Mouse (Mus musculus): ENCODE results near the gene Vps72. TPM values are rescaled to one million over a fixed set of nuclear protein-coding genes. Genes with fewer than 3 reads are reported as not detected.

Vps72 gene
- total and polyA plus RNA-seq, 2 experiments from 2014 or later, result 92.8 to 164 TPM

GRCm38 (mm10) chr3:95140289-95140595, 29.4 kb downstream of the Vps72 start:
- 65% methylated on average over 18 of the region's 18 CpGs for WGBS
- H3K36me3 ChIP-seq (ENCODE audit: insufficient read depth), result peaks cover 24% of the 10 kb centered on the region
- no peak for ATAC-seq
- TF ChIP-seq CTCF (IDR thresholded peaks at IDR 0.05; ENCODE audit: low read depth), result no peak
- H3K9me3 ChIP-seq (ENCODE audit: low read length), result no peaks in the 10 kb centered on the region
- no peaks in the 10 kb centered on the region for H3K27me3 ChIP-seq (ENCODE audit: insufficient read depth, low read length)
- DNase-seq, result no peak
- H3K4me1 ChIP-seq (ENCODE audit: insufficient read depth), result peaks cover 2% of the 10 kb centered on the region
- H3K27ac ChIP-seq (ENCODE audit: low read depth, low read length), result no peak overlapping the region
- no peak overlapping the region for H3K4me2 ChIP-seq (ENCODE audit: low read depth)
- no peak overlapping the region for H3K9ac ChIP-seq
- H3K4me3 ChIP-seq (ENCODE audit: low read depth, low read length), result no peak overlapping the region

DNA sequence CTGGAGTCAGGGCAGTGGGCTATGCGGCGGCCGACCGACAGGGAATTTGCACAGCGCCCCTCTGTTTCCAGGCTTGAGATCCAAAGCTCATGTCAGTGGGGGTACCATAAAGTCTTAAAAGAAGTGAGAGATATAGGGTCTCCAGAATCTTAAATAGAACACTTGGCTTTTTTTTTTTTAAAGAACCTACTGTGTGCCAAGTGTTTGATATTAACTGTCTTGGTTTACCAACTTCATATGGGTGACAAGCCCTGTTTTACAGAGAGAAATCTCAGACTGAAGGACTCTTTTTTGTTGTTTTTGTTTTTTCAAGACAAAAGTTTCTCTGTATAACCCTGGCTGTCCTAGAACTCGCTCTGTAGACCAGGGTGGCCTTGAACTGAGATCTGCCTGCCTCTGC, 30.0 kb downstream of the Vps72 start:
- WGBS, result 84% methylated on average over 6 of the region's 6 CpGs
- TF ChIP-seq CTCF (IDR thresholded peaks at IDR 0.05; ENCODE audit: low read depth), result no peak
- no peak for ATAC-seq

DNA sequence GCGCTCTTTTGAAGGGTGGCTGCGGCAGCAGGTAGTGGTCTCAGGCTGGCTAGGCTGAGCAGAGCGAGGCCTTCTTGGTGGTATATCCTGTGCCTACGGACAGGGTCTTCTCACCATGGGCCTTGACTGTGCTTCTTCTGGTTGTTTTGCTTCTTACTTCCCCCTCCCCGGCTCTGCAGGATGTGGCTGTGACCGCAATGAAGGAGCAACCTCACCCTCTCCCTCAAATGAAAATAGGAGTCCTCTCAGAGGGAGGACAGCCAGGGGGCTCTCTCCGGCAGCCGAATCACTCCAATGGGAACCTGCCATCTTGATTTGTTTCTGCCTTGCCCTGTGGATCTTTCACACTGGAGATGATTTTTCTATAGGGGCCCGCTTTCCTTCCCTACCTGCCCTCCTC, 30.7 kb downstream of the Vps72 start:
- no peak for ATAC-seq
- H3K9me3 ChIP-seq (ENCODE audit: low read length), result no peaks in the 10 kb centered on the region
- TF ChIP-seq CTCF (IDR thresholded peaks at IDR 0.05; ENCODE audit: low read depth), result no peak
- DNase-seq, result no peak
- H3K36me3 ChIP-seq (ENCODE audit: insufficient read depth), result peaks cover 24% of the 10 kb centered on the region
- no peak overlapping the region for H3K9ac ChIP-seq
- no peak overlapping the region for H3K4me3 ChIP-seq (ENCODE audit: low read depth, low read length)
- 96% methylated on average over 9 of the region's 9 CpGs for WGBS
- H3K27ac ChIP-seq (ENCODE audit: low read depth, low read length), result no peak overlapping the region
- H3K27me3 ChIP-seq (ENCODE audit: insufficient read depth, low read length), result no peaks in the 10 kb centered on the region
- no peaks in the 10 kb centered on the region for H3K4me1 ChIP-seq (ENCODE audit: insufficient read depth)
- no peak overlapping the region for H3K4me2 ChIP-seq (ENCODE audit: low read depth)

More for the DNA sequence above, 30.0 kb downstream of the Vps72 start:
- Histone ChIP-seq H3K4me1 (ENCODE audit: insufficient read depth) (no peaks in the 10 kb centered on the region), H3K27ac (ENCODE audit: low read depth, low read length) (no peak overlapping the region), H3K9me3 (ENCODE audit: low read length) (no peaks in the 10 kb centered on the region), H3K4me2 (ENCODE audit: low read depth) (no peak overlapping the region), H3K9ac (no peak overlapping the region), H3K27me3 (ENCODE audit: insufficient read depth, low read length) (no peaks in the 10 kb centered on the region), H3K4me3 (ENCODE audit: low read depth, low read length) (no peak overlapping the region), H3K36me3 (ENCODE audit: insufficient read depth) (peaks cover 24% of the 10 kb centered on the region)
- no peak for DNase-seq

DNA sequence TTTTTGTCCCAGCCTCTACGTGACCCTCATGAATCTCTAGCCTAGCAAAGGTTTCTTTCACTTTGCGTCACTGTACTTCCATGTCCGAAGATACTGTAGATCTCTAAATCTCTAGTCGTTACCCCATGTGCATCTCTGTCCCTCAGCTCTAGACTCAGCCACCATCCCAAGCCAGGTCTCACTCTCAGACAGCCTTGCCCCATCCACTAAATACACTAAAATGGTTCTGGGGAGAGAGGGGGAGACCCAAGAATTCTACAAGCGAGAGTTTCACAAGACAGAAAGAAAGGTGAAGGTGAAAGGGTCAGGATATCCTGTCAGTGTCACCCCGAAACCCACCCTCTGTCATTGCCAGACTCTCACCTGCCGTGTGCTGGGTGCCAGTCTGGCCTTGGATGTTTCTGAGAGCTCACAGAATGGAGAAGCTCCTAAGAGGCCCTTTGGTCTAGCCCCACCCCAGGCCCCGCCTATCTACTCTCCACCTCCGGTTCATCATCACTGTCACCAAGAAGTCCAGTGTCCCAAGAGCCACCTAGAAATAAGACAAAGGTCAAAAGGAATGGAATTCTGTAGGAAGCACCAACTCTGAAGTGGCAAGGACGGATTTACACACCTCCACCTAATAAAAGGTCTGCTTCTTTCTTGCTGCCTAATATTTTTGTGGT, 31.3 kb downstream of the Vps72 start, which contains the start of gene Tnfaip8l2:
Tnfaip8l2 (minus strand) TSS at position 409 of the 665 bp plus-strand sequence.
- peak; percentile 26; the same call in 1 of the 2 replicates for ATAC-seq
- Histone ChIP-seq H3K9me3 (ENCODE audit: low read length) (no peaks in the 10 kb centered on the region), H3K27me3 (ENCODE audit: insufficient read depth, low read length) (no peaks in the 10 kb centered on the region), H3K9ac (no peak within 1 kb of the TSS), H3K4me3 (ENCODE audit: low read depth, low read length) (no peak within 1 kb of the TSS), H3K27ac (ENCODE audit: low read depth, low read length) (no peak within 1 kb of the TSS), H3K4me2 (ENCODE audit: low read depth) (no peak within 1 kb of the TSS), H3K36me3 (ENCODE audit: insufficient read depth) (peaks cover 24% of the 10 kb centered on the region), H3K4me1 (ENCODE audit: insufficient read depth) (no peaks in the 10 kb centered on the region)
- 87% methylated on average over 10 of the region's 10 CpGs for WGBS
- no peak for TF ChIP-seq CTCF (IDR thresholded peaks at IDR 0.05; ENCODE audit: low read depth)
- DNase-seq, result no peak

GRCm38 (mm10) chr3:95142617-95143011, 31.8 kb downstream of the Vps72 start:
- DNase-seq, result peak; percentile 88
- Histone ChIP-seq H3K27me3 (ENCODE audit: insufficient read depth, low read length) (no peaks in the 10 kb centered on the region), H3K9me3 (ENCODE audit: low read length) (no peaks in the 10 kb centered on the region), H3K27ac (ENCODE audit: low read depth, low read length) (no peak overlapping the region), H3K4me1 (ENCODE audit: insufficient read depth) (no peaks in the 10 kb centered on the region), H3K36me3 (ENCODE audit: insufficient read depth) (peaks cover 24% of the 10 kb centered on the region), H3K9ac (no peak overlapping the region), H3K4me3 (ENCODE audit: low read depth, low read length) (no peak overlapping the region), H3K4me2 (ENCODE audit: low read depth) (no peak overlapping the region)
- TF ChIP-seq CTCF (IDR thresholded peaks at IDR 0.05; ENCODE audit: low read depth), result peak; percentile 94
- ATAC-seq, result peak; percentile 91
- WGBS, result 11% methylated on average over 5 of the region's 5 CpGs

DNA sequence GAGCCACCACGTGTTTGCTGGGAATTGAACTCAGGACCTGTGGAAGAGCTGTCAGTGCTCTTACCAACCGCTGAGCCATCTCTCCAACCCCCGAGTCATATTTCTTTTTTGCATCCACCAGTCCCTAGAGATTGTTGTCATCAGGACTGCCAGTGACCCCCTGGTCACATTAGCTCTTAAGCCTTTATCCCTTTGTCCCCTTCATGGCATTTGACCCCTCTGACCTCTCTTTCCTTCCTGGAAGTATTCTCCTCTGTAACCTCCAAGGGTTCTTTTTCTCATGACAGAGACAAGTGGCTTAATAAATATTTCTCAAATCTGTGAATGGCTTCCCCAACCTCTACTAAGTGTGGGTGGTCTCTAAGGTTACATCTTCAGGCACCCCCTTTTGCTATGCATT, 37.1 kb downstream of the Vps72 start:
- no peak overlapping the region for H3K27ac ChIP-seq (ENCODE audit: low read depth, low read length)
- no peaks in the 10 kb centered on the region for H3K27me3 ChIP-seq (ENCODE audit: insufficient read depth, low read length)
- ATAC-seq (no peak), DNase-seq (no peak)
- H3K9ac ChIP-seq, result no peak overlapping the region
- no peak for TF ChIP-seq CTCF (IDR thresholded peaks at IDR 0.05; ENCODE audit: low read depth)
- H3K9me3 ChIP-seq (ENCODE audit: low read length), result no peaks in the 10 kb centered on the region
- no peak overlapping the region for H3K4me3 ChIP-seq (ENCODE audit: low read depth, low read length)
- H3K4me2 ChIP-seq (ENCODE audit: low read depth), result no peak overlapping the region
- H3K36me3 ChIP-seq (ENCODE audit: insufficient read depth), result no peaks in the 10 kb centered on the region
- no peaks in the 10 kb centered on the region for H3K4me1 ChIP-seq (ENCODE audit: insufficient read depth)
- WGBS, result 66% methylated on average over 3 of the region's 3 CpGs

DNA sequence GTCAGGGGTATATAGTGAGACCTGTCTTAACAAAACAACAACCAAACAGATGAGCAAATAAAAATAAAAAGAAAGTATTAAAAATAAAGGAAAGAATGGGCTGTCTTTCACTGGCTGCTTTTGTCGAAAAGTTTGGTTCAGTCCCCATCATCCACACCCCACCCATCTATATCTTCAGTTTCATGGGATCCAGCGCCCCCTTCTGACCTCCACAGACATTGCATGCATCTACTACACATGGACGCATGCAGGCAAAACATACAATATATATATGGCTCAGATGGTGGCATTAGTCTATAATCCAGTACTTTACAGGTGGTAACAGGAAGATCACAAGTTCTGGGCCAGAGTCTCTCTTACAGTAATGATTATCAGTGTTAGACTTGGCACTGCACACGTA, 43.1 kb downstream of the Vps72 start:
- Histone ChIP-seq H3K4me3 (ENCODE audit: low read depth, low read length) (no peak overlapping the region), H3K36me3 (ENCODE audit: insufficient read depth) (no peaks in the 10 kb centered on the region), H3K4me1 (ENCODE audit: insufficient read depth) (no peaks in the 10 kb centered on the region), H3K27ac (ENCODE audit: low read depth, low read length) (no peak overlapping the region), H3K9me3 (ENCODE audit: low read length) (no peaks in the 10 kb centered on the region), H3K4me2 (ENCODE audit: low read depth) (no peak overlapping the region), H3K27me3 (ENCODE audit: insufficient read depth, low read length) (no peaks in the 10 kb centered on the region), H3K9ac (no peak overlapping the region)
- TF ChIP-seq CTCF (IDR thresholded peaks at IDR 0.05; ENCODE audit: low read depth), result peak; percentile 55
- ATAC-seq (no peak; the same call in 1 of the 2 replicates), DNase-seq (no peak)
- WGBS, result 58% methylated on average over 4 of the region's 4 CpGs
